Mouse (Mus musculus): Measurements from ENCODE around the gene Tmem132c.

Tmem132c gene

GRCm38 (mm10) chr5:127241136-127241924, at the start of gene Tmem132c:
Gene Tmem132c, plus strand, starts transcription at chr5:127241808.
- in situ Hi-C loops (cut with MboI; ENCODE audit: unreplicated experiment in 2 of 2), result no loop called here

GRCm38 (mm10) chr5:127191881-127192280, 49.7 kb upstream of the Tmem132c start:
- in situ Hi-C loops (cut with MboI; ENCODE audit: unreplicated experiment in 2 of 2), result loop anchor here in 1 of 2 experiments (10.0 kb wide), 1 partner anchor 63 kb away; no protein-coding TSS in a partner anchor

- in situ Hi-C loops (cut with MboI; ENCODE audit: unreplicated experiment in 2 of 2), result loop anchor here in 1 of 2 experiments (10.0 kb wide), 1 partner anchor 56 kb away; no protein-coding TSS in a partner anchor
Measured at GRCm38 (mm10) chr5:127198850-127199249, 42.8 kb upstream of the Tmem132c start.

- in situ Hi-C loops (cut with MboI; ENCODE audit: unreplicated experiment in 2 of 2), result no loop called here
Measured at GRCm38 (mm10) chr5:127204881-127205280, 36.7 kb upstream of the Tmem132c start.

GRCm38 (mm10) chr5:127216389-127216788, 25.2 kb upstream of the Tmem132c start:
- in situ Hi-C loops (cut with MboI; ENCODE audit: unreplicated experiment in 2 of 2), result no loop called here

GRCm38 (mm10) chr5:127217725-127218124, 23.9 kb upstream of the Tmem132c start:
- in situ Hi-C loops (cut with MboI; ENCODE audit: unreplicated experiment in 2 of 2), result no loop called here

GRCm38 (mm10) chr5:127227929-127228595, 13.5 kb upstream of the Tmem132c start:
- in situ Hi-C loops (cut with MboI; ENCODE audit: unreplicated experiment in 2 of 2), result no loop called here

- in situ Hi-C loops (cut with MboI; ENCODE audit: unreplicated experiment in 2 of 2), result no loop called here
Measured at GRCm38 (mm10) chr5:127234715-127235114, 6.9 kb upstream of the Tmem132c start.

GRCm38 (mm10) chr5:127235203-127235602, 6.4 kb upstream of the Tmem132c start:
- in situ Hi-C loops (cut with MboI; ENCODE audit: unreplicated experiment in 2 of 2), result no loop called here

GRCm38 (mm10) chr5:127239706-127240105, 1.9 kb upstream of the Tmem132c start:
- in situ Hi-C loops (cut with MboI; ENCODE audit: unreplicated experiment in 2 of 2), result no loop called here

- in situ Hi-C loops (cut with MboI; ENCODE audit: unreplicated experiment in 2 of 2), result no loop called here
Measured at GRCm38 (mm10) chr5:127240646-127241045, 962 bp upstream of the Tmem132c start.

GRCm38 (mm10) chr5:127241925-127242762, 536 bp downstream of the Tmem132c start:
- in situ Hi-C loops (cut with MboI; ENCODE audit: unreplicated experiment in 2 of 2), result no loop called here

GRCm38 (mm10) chr5:127242763-127243160, 1.2 kb downstream of the Tmem132c start:
- in situ Hi-C loops (cut with MboI; ENCODE audit: unreplicated experiment in 2 of 2), result no loop called here

- in situ Hi-C loops (cut with MboI; ENCODE audit: unreplicated experiment in 2 of 2), result no loop called here
Measured at GRCm38 (mm10) chr5:127243209-127243608, 1.6 kb downstream of the Tmem132c start.

- in situ Hi-C loops (cut with MboI; ENCODE audit: unreplicated experiment in 2 of 2), result no loop called here
Measured at GRCm38 (mm10) chr5:127243611-127244010, 2.0 kb downstream of the Tmem132c start.

GRCm38 (mm10) chr5:127253263-127253662, 11.7 kb downstream of the Tmem132c start:
- in situ Hi-C loops (cut with MboI; ENCODE audit: unreplicated experiment in 2 of 2), result loop anchor here in 1 of 2 experiments (10.0 kb wide), 1 partner anchor 58 kb away; no protein-coding TSS in a partner anchor

- in situ Hi-C loops (cut with MboI; ENCODE audit: unreplicated experiment in 2 of 2), result loop anchor here in 1 of 2 experiments (10.0 kb wide), 1 partner anchor 62 kb away; no protein-coding TSS in a partner anchor
Measured at GRCm38 (mm10) chr5:127256947-127257610, 15.5 kb downstream of the Tmem132c start.

GRCm38 (mm10) chr5:127262136-127262535, 20.5 kb downstream of the Tmem132c start:
- in situ Hi-C loops (cut with MboI; ENCODE audit: unreplicated experiment in 2 of 2), result no loop called here

- in situ Hi-C loops (cut with MboI; ENCODE audit: unreplicated experiment in 2 of 2), result no loop called here
Measured at GRCm38 (mm10) chr5:127271145-127271544, 29.5 kb downstream of the Tmem132c start.

GRCm38 (mm10) chr5:127279462-127279861, 37.9 kb downstream of the Tmem132c start:
- in situ Hi-C loops (cut with MboI; ENCODE audit: unreplicated experiment in 2 of 2), result no loop called here

All from v-Abl transformed pro-B cells (cell line).